Mouse (Mus musculus) megakaryocyte, embryonic 14.5 days (primary cell): Measurements from ENCODE around the gene Olfr998.
"Not testable (repeated sequence)": the region's sequence is repeated elsewhere in the genome, so short reads cannot be mapped to it uniquely, and the experiment has no call there.

Experiments
- FLI1 ChIP-seq: IDR thresholded peaks from 2 replicates; pipeline ENCODE4 v1.6.1; 2012; ENCODE audit warnings: low read length, inconsistent platforms, mixed read lengths
- GATA1 ChIP-seq: IDR thresholded peaks from 3 replicates; pipeline ENCODE4 v1.6.1; 2012; ENCODE audit warnings: mixed read lengths, low read length, inconsistent platforms, borderline replicate concordance

GRCm38 (mm10) chr2:85588648-85589047, at the start of gene Olfr998:
- not testable (repeated sequence) for TF ChIP-seq GATA1, FLI1
